Mouse (Mus musculus) midbrain, embryonic 12.5 days (tissue): ENCODE data around the gene Ndrg2. TPM values are rescaled to one million over a fixed set of nuclear protein-coding genes. Genes with fewer than 3 reads are reported as not detected.

Source experiments
- ATAC-seq: fragments of 200-750 bp; cut with Nextera tagmentation; 2 replicates; pipeline ENCODE4 v1.8.0; 2017; ENCODE audit warnings: low read depth, moderate TSS enrichment, moderate library complexity; ENCODE audit not compliant: low FRiP score
- H3K27ac ChIP-seq: fragments of 300-500 bp; sonication (generic); replicated peaks from 2 replicates; pipeline ENCODE4 v1.5.1; 2016; ENCODE audit warnings: mild to moderate bottlenecking
- H3K27me3 ChIP-seq: fragments of 300-500 bp; sonication (generic); 2 replicates; pipeline ENCODE4 v1.6.1; 2016; ENCODE audit warnings: mild to moderate bottlenecking
- H3K36me3 ChIP-seq: fragments of 300-500 bp; sonication (generic); 2 replicates; pipeline ENCODE4 v1.6.1; 2016
- H3K4me1 ChIP-seq: fragments of 300-500 bp; sonication (generic); 2 replicates; pipeline ENCODE4 v1.6.1; 2016
- H3K4me2 ChIP-seq: fragments of 300-500 bp; sonication (generic); replicated peaks from 2 replicates; pipeline ENCODE4 v1.6.1; 2016; ENCODE audit warnings: mild to moderate bottlenecking, moderate library complexity
- H3K4me3 ChIP-seq: fragments of 300-500 bp; sonication (generic); 2 replicates; pipeline ENCODE4 v1.5.1; 2016; ENCODE audit warnings: mild to moderate bottlenecking
- H3K9ac ChIP-seq: fragments of 300-500 bp; sonication (generic); replicated peaks from 2 replicates; pipeline ENCODE4 v1.6.1; 2016; ENCODE audit warnings: mild to moderate bottlenecking, moderate library complexity
- H3K9me3 ChIP-seq: fragments of 300-500 bp; sonication (generic); 2 replicates; pipeline ENCODE4 v1.6.1; 2016; ENCODE audit warnings: mild to moderate bottlenecking
- WGBS: fragments of 180-500 bp; shearing (Covaris S2); methylation state at CpG from one replicate; pipeline ENCODE4 v1.1.7; 2016; 5-methylcytosine and 5-hydroxymethylcytosine counted together
- polyA plus RNA-seq: library from polyadenylated mRNA; unstranded; fragments of >200 nt; fragmentation: Nextera tagmentation; extraction: Ambion mirVana; gene quantifications from 2 replicates; pipeline ENCODE4 v1.2.1, GENCODE M21; 2016

The Ndrg2 gene
- polyA plus RNA-seq, result 21.6 and 24.0 TPM in 2 replicates

GRCm38 (mm10) chr14:51913960-51914762 is at the start of gene Ndrg2:
TSS of gene Ndrg2 (minus strand) at chr14:51914158.
- peak within 1 kb of the TSS; percentile 60 for H3K9ac ChIP-seq
- no peak within 1 kb of the TSS for H3K27ac ChIP-seq
- peaks cover 25% of the 10 kb centered on the region for H3K4me1 ChIP-seq
- peaks cover 44% of the 10 kb centered on the region for H3K27me3 ChIP-seq
- H3K4me3 ChIP-seq, result peak within 1 kb of the TSS; percentile 63
- H3K4me2 ChIP-seq, result peak within 1 kb of the TSS; percentile 100
- peak; percentile 72 for ATAC-seq
- 3% methylated on average over 21 of the region's 23 CpGs for WGBS
- H3K36me3 ChIP-seq, result no peaks in the 10 kb centered on the region
- H3K9me3 ChIP-seq, result no peaks in the 10 kb centered on the region

GRCm38 (mm10) chr14:51960316-51960715 is 46.4 kb upstream of the Ndrg2 start:
- ATAC-seq, result no peak
- no peak overlapping the region for H3K4me2 ChIP-seq
- H3K27ac ChIP-seq, result no peak overlapping the region
- no peaks in the 10 kb centered on the region for H3K4me1 ChIP-seq
- no peaks in the 10 kb centered on the region for H3K36me3 ChIP-seq
- 92% methylated on average over 2 of the region's 2 CpGs for WGBS
- H3K9ac ChIP-seq, result no peak overlapping the region
- H3K4me3 ChIP-seq, result no peak overlapping the region
- H3K9me3 ChIP-seq, result 0 out of 2 replicates have a peak, but pooled peaks cover 4% of the 10 kb centered on the region
- no peaks in the 10 kb centered on the region for H3K27me3 ChIP-seq

GRCm38 (mm10) chr14:51943336-51943735 is 29.4 kb upstream of the Ndrg2 start:
- no peaks in the 10 kb centered on the region for H3K36me3 ChIP-seq
- H3K9me3 ChIP-seq, result no peaks in the 10 kb centered on the region

GRCm38 (mm10) chr14:51942236-51942635 is 28.3 kb upstream of the Ndrg2 start:
- Histone ChIP-seq H3K4me2 (no peak overlapping the region), H3K9ac (no peak overlapping the region), H3K27me3 (no peaks in the 10 kb centered on the region), H3K4me1 (no peaks in the 10 kb centered on the region), H3K36me3 (no peaks in the 10 kb centered on the region), H3K27ac (no peak overlapping the region), H3K4me3 (no peak overlapping the region), H3K9me3 (no peaks in the 10 kb centered on the region)
- no peak for ATAC-seq
- WGBS, result 76% methylated on average over 7 of the region's 7 CpGs

More at GRCm38 (mm10) chr14:51943336-51943735, 29.4 kb upstream of the Ndrg2 start:
- H3K4me3 ChIP-seq, result no peak overlapping the region
- H3K4me2 ChIP-seq, result no peak overlapping the region
- WGBS, result 91% methylated on average over 6 of the region's 6 CpGs
- no peak for ATAC-seq
- H3K27ac ChIP-seq, result no peak overlapping the region
- H3K4me1 ChIP-seq, result no peaks in the 10 kb centered on the region
- no peaks in the 10 kb centered on the region for H3K27me3 ChIP-seq
- no peak overlapping the region for H3K9ac ChIP-seq

- Histone ChIP-seq H3K9ac (no peak overlapping the region), H3K36me3 (no peaks in the 10 kb centered on the region), H3K9me3 (no peaks in the 10 kb centered on the region), H3K4me1 (no peaks in the 10 kb centered on the region), H3K4me2 (no peak overlapping the region), H3K27me3 (no peaks in the 10 kb centered on the region), H3K4me3 (no peak overlapping the region), H3K27ac (no peak overlapping the region)
- WGBS, result 62% methylated on average over 9 of the region's 9 CpGs
- no peak for ATAC-seq
Observed at GRCm38 (mm10) chr14:51941577-51941976, 27.6 kb upstream of the Ndrg2 start.

GRCm38 (mm10) chr14:51940944-51941560 is 27.1 kb upstream of the Ndrg2 start:
- ATAC-seq, result no peak
- WGBS, result 49% methylated on average over 8 of the region's 8 CpGs
- H3K4me3 ChIP-seq, result no peak overlapping the region
- no peaks in the 10 kb centered on the region for H3K9me3 ChIP-seq
- no peaks in the 10 kb centered on the region for H3K36me3 ChIP-seq
- no peak overlapping the region for H3K27ac ChIP-seq
- H3K4me1 ChIP-seq, result no peaks in the 10 kb centered on the region
- H3K9ac ChIP-seq, result no peak overlapping the region
- no peak overlapping the region for H3K4me2 ChIP-seq
- H3K27me3 ChIP-seq, result no peaks in the 10 kb centered on the region

- H3K9ac ChIP-seq, result no peak overlapping the region
- H3K4me3 ChIP-seq, result no peak overlapping the region
- no peaks in the 10 kb centered on the region for H3K36me3 ChIP-seq
- H3K4me2 ChIP-seq, result no peak overlapping the region
- H3K4me1 ChIP-seq, result no peaks in the 10 kb centered on the region
- H3K27me3 ChIP-seq, result no peaks in the 10 kb centered on the region
- H3K9me3 ChIP-seq, result no peaks in the 10 kb centered on the region
- no peak overlapping the region for H3K27ac ChIP-seq
- WGBS, result 87% methylated on average over 9 of the region's 9 CpGs
- ATAC-seq, result no peak
Observed at GRCm38 (mm10) chr14:51939005-51939404, 25.0 kb upstream of the Ndrg2 start.

- Histone ChIP-seq H3K36me3 (no peaks in the 10 kb centered on the region), H3K9ac (no peak overlapping the region), H3K4me1 (no peaks in the 10 kb centered on the region), H3K27ac (no peak overlapping the region), H3K4me3 (no peak overlapping the region), H3K9me3 (no peaks in the 10 kb centered on the region), H3K4me2 (no peak overlapping the region), H3K27me3 (0 out of 2 replicates have a peak, but pooled peaks cover 4% of the 10 kb centered on the region)
- no peak for ATAC-seq
- WGBS, result 78% methylated on average over 10 of the region's 10 CpGs
Observed at GRCm38 (mm10) chr14:51932092-51933020, 18.4 kb upstream of the Ndrg2 start.

- Histone ChIP-seq H3K4me3 (no peak overlapping the region), H3K27ac (no peak overlapping the region), H3K4me2 (no peak overlapping the region), H3K4me1 (no peaks in the 10 kb centered on the region), H3K27me3 (0 out of 2 replicates have a peak, but pooled peaks cover 4% of the 10 kb centered on the region), H3K9me3 (no peaks in the 10 kb centered on the region), H3K9ac (no peak overlapping the region), H3K36me3 (no peaks in the 10 kb centered on the region)
- peak; percentile 65 for ATAC-seq
- WGBS, result 40% methylated on average over 5 of the region's 5 CpGs
Observed at GRCm38 (mm10) chr14:51930824-51931223, 16.9 kb upstream of the Ndrg2 start.

GRCm38 (mm10) chr14:51929968-51930367 is 16.0 kb upstream of the Ndrg2 start:
- no peaks in the 10 kb centered on the region for H3K36me3 ChIP-seq
- no peaks in the 10 kb centered on the region for H3K9me3 ChIP-seq
- H3K4me1 ChIP-seq, result no peaks in the 10 kb centered on the region
- H3K27me3 ChIP-seq, result 0 out of 2 replicates have a peak, but pooled peaks cover 4% of the 10 kb centered on the region
- ATAC-seq, result no peak
- 74% methylated on average over 9 of the region's 9 CpGs for WGBS
- no peak overlapping the region for H3K4me2 ChIP-seq
- H3K27ac ChIP-seq, result no peak overlapping the region
- H3K9ac ChIP-seq, result no peak overlapping the region
- no peak overlapping the region for H3K4me3 ChIP-seq

- H3K4me1 ChIP-seq, result no peaks in the 10 kb centered on the region
- H3K36me3 ChIP-seq, result no peaks in the 10 kb centered on the region
- H3K27me3 ChIP-seq, result 0 out of 2 replicates have a peak, but pooled peaks cover 4% of the 10 kb centered on the region
- H3K27ac ChIP-seq, result no peak overlapping the region
- no peak overlapping the region for H3K4me2 ChIP-seq
- ATAC-seq, result no peak
- no peak overlapping the region for H3K9ac ChIP-seq
- 81% methylated on average over 8 of the region's 8 CpGs for WGBS
- H3K4me3 ChIP-seq, result no peak overlapping the region
- H3K9me3 ChIP-seq, result no peaks in the 10 kb centered on the region
Observed at GRCm38 (mm10) chr14:51929309-51929943, 15.5 kb upstream of the Ndrg2 start.
